Mouse (Mus musculus): Measurements from ENCODE around the gene Gtf2h3.
"Not testable (repeated sequence)": the region's sequence is repeated elsewhere in the genome, so short reads cannot be mapped to it uniquely, and the experiment has no call there.

The Gtf2h3 gene

DNA sequence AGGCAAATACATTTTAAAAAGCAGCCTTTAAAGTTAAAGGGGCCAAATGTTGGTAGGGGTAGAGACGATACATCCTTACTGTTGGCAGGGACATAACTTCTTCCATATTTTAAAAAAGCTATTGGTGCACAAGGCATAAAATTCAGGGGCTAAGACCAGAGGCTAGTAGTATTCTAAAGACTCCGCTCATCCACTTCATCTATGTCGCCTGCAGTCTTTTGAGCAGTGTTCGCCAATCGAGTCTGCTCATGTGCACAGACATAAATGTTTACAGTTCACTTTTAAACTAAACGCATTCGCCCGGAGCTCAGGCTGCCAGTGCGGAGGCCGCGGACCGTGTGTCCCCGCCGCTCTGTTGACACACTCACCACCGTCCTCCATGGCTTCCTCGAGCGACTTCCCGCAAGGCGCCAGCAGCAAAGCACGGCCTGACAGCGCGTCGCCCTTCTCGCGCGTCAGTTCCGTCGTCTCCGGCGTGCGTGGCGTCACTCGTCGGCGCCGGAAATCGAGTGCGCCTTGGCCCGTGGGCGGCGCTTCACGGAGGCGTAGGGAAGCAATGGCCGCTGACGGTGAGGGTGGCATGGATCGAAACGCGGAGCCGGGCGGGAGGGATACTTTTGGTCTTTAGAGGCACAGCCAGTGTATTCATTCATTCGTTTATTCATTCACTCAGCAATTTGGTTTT lies at the start of gene Gtf2h3, which contains the start of gene Eif2b1:
Gene Gtf2h3 (plus strand): TSS at position 508 of the 685 bp plus-strand sequence.
Gene Eif2b1 (minus strand): TSS at position 499 of the 685 bp plus-strand sequence.
- peak; percentile 91 to 98 for DNase-seq

DNA sequence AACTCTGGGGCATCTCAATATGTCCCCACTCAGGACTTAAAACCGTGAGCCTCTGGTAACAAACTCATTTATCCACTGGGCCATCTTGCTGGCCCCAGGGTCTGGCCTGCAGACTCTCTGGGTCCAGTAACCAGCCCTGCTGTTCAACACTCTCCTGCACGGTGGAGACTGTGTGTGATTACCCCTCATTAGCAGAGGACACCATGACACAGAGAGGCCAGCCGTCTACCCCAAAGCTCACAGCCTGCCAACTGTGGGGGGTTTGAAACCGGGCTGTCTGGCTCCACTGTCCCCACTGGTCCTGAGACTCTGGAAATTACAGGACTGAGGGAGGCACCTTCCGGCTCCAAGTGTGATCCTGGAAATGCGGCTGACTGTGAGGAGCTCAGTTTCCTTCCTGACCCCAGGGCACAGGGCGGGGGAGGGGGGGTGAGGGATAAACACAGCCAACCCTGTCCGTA lies 49.7 kb upstream of the Gtf2h3 start:
- DNase-seq, result no peak

DNA sequence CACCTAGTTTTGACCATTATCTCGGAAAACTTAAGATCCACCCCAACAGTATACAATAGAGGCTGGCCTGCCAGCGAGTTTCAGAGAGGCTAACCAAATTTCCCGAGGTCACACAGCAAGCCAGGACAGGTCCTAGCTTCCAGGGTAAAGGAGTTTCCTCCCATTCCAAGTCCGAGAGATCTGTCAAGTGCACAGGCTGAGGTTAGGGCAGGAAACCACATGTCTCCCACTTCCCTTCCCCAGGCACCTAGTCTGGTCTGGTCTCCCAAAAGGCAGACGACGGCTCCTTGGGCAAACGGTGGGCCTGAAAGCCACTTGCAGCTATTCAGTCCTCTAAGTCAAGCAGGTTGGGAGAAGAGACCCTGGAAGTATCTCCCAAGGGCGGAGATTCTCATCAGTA lies 49.2 kb upstream of the Gtf2h3 start:
- no peak for DNase-seq

DNA sequence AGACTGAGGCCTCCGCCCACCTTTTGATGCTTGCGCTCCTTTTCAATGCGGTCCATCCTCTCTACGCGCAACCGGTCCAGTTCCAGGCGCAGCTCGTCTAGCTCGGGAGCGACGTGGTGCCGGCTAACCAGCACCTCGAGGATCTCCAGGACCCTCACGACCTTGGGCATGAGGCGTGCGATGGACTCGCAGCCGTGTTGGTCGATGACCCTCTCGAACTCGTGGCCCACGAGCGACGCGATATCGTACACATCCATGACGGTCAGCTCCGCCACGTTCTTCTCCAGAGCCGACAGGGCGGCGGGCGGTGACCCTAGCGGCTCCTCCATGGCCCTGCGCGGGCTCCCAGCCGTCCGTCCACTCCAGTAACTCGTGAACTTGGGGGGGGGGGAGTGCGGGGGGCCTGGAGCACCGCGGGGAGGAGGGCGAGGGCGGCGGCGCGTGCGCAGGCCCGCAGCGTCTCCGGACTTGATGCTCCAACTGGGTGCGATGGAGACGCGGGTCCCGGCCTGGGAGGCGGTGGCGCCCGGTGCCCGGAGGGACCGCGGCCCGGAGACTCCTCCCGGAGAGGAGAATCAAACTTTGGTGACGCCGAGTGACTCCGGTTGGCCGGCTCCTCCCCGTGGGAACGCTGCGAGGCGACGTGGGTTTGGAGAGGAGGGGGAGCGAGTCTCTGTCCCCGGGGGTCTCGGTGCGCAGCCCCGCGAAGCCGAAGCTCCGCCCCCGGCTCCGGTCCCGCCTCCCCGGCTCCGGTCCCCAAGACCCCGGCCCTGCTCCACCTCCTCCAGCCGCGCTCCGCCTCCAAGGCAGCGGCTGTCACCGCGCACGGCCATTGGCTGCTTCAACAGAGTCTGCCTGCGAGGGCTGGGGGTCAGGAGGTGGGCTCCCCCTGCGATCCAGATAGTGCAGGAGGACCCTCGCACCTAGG lies 48.0 kb upstream of the Gtf2h3 start, which contains the start of gene Rilpl1:
Gene Rilpl1 (minus strand): TSS at position 737 of the 928 bp plus-strand sequence.
- peak; percentile 77 to 78 for DNase-seq

DNA sequence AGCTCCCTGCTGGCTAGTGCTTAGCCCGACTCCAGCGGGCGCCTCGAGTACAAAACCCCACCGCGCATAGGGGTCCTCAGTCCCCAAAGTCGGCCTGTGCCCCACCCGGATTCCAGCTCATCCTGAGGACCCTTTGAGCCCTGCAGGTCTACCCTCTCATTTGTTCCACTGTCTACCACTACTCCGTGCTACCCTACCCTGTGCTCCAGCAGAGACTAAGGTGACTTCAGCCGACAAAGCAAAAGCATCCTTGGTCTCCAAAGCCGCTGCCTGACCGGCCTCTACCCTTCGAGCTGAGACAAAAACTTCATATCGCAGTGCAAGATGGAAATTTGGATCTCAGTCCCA lies 47.4 kb upstream of the Gtf2h3 start:
- DNase-seq, result no peak

DNA sequence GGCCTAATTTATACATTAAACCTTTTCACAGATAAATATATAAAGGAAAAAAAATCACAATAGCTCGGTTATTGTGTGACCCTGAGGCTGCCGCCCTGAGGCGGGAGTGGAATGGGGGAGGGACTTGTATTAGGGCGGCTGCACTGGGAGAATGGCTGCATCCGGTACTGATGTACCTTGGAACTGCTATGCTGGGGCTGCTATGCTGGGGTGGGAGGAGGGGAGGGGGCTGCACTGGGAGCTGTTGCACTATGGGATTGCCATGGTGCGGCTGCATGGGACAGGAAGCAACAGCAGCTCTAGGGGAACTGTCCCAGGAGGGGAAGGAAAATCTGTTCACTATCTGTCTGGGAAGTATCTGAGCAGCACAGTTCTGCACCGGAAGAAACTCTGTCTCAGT lies 46.5 kb upstream of the Gtf2h3 start:
- DNase-seq, result no peak

DNA sequence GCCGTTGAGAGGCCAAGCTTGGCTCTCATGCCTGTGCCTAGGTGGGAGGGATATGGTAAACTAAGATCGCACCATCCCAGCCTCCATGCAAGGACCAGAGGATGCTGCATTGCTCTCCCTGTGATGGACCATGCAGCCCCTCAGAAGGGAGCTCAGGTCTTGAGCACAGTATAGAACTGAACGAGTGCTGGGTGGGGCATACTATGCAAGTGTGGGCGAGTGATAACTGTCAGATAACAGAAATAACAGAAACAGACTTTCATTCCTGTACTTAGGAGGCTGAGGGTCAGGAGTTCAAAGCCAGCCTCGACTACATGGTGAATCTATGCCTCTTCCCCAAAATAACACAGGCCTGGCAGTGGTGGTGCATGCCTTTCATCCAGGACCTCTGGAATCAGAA lies 43.9 kb upstream of the Gtf2h3 start:
- DNase-seq, result no peak

DNA sequence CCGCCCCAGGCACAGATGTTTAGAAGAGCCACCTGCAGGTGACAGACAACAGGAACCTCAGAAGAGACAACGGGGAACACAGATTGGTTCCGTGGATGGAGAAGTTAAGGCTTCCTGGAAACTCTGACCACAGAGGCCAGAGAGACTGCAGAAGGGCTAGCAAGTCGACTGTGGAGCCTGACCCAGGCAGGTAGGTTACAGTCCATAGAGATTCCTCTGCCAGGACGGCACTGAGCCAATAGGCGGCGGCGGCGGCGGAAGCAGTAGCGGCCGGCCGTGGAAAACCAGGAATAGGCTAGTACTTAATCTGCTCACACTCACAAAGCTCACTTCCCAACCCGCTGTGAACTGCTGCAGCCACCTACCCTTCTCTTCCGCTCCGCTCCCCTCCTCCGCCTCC lies 42.2 kb upstream of the Gtf2h3 start:
- peak; percentile 40 to 43 for DNase-seq

DNA sequence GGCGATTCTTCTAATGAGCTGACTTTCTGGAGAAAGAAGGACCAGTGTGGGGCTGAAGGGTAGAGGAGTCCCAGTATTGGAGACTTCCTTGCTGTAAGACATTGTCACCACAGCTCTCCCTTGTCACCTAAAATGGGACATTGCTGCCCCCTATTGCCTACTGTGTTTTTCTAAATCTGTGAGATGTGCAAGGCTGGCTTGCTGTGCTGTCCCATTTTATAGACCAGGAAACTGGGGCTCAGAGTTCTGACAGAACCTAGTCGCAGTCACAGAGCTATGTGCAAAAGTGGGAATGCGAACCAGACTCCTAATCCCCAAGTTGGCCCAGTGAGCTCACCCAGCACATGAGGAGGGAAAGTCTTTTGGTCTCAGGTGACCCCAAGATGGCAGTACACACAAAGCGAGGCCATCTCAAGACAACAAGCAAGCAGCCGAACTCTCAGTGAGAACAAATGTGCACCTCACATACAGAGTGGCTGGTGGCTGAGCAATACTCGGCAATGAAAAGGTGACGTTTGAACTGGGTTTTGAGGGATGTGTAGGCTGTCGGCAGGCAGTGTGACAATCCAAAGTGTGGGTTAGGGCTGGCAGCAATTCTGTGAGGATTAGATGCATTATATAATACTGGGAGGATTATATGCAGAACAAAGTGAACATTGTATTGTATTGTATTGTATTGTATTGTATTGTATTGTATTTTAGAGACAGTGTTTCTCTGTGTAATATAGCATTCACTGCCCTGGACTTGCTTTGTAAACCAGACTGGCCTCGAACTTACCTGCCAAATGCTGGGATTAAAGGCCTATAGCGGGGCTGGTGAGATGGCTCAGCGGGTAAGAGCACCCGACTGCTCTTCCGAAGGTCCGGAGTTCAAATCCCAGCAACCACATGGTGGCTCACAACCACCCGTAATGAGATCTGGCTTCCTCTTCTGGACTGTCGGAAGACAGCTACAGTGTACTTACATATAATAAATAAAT lies 39.8 kb upstream of the Gtf2h3 start:
- peak; percentile 58 to 64 for DNase-seq

DNA sequence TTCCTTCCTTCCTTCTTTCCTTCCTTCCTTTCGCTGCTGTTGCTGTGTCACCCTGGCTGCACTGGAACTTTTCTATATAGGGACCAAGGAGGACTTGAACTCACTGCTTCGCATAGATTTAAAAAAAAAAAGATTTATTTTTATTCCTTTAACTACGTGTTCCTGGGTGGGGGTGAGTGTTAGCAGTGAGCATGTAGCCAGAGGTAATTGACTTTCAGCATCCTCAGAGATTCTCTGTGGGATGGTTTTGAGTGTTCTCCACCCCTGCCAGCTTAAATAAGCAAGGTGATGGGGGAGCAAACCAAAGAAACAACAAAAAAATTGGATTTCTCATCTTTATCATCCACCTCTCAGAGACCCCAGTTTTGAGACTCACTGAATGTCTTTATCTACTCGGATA lies 39.0 kb upstream of the Gtf2h3 start:
- no peak for DNase-seq

DNA sequence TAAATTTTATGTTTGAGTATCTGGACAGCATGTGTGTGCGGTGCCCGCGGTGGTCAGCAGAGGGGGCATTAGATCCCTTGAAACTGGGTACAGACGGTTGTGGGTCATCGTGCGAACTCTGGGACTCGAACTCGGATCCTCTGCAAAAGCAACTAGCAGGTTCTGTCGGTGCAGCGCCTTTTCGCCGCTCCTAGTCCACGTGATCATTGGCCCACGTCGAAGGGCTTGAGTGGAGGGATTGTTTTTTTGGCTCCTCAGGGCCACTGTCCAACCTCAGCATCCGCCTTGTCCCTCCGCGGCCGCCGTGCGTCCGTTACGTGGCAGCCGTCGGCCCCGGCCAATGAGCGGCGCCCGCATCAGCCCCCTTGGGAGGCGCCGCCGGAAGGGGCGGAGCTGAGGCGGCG lies 38.6 kb upstream of the Gtf2h3 start, which contains the start of gene Tmed2:
Gene Tmed2 (plus strand): TSS at position 313 of the 404 bp plus-strand sequence.
- peak; percentile 94 to 98 for DNase-seq

DNA sequence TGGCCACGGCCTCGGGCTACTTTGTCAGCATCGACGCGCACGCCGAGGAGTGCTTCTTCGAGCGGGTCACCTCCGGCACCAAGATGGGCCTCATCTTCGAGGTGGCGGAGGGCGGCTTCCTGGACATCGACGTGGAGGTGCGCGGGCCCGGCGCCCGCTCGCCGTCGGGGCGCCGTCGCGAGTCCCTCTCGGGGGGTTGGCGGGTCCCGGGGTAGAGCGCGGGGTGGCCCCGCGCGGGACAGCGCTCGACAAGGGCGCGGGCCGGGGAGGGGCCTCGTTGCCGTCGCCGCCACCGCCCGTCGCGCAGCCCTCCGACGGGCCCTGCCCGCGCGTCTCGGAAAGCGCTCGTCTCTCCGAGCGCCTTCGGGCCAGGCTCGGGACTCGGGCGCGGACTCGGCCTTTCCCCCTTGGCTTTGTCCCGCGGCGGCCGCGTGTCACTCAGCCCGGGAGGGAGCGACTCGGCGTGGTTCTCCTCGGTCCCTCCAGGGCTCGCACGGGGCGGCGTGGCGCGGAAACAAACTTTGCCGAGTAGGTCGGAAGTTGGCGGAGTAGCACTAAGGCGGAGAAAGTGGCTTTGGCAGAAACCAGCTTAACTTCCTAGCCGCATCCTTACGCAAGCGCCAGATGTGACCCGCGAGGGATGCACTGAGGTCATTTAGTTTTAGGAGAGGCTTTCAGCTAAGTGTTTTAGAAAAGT lies 37.9 kb upstream of the Gtf2h3 start:
- DNase-seq, result peak; percentile 42 to 54

DNA sequence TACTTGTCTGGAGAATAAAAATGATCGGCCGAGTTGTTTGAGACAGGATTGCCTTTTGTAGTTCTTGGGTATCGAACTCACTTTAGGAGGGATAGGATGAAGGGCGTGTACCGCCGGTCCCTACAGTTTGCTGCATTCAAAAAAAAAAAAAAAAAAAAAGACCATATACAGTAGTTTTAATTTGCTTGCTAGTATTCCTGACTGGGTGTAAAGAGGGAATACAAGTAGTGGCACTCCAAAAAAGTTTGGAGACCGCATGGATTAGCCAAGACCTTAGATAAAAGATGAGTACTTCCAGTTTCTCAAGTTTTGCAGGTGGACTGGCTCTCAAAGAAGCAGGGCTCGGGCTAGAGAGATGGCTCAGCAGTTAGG lies 37.4 kb upstream of the Gtf2h3 start:
- DNase-seq, result no peak

DNA sequence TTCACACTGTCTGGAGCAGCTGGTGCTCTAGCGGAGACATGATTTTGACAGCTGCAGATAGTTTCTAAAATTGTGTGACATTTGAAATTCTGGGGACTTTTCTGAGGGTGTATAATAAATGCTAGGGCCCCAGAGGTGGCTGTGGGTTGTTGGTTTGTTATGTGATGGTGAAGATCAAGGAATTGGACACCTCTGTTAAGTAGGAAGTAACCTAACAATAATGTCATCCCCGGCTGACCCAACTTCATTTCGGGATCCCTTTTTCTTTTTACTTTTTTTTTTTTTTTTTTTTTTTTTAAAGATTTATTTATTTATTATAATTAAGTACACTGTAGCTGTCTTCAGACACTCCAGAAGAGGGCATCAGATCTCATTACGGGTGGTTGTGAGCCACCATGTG lies 28.2 kb upstream of the Gtf2h3 start:
- not testable (repeated sequence) for DNase-seq

DNA sequence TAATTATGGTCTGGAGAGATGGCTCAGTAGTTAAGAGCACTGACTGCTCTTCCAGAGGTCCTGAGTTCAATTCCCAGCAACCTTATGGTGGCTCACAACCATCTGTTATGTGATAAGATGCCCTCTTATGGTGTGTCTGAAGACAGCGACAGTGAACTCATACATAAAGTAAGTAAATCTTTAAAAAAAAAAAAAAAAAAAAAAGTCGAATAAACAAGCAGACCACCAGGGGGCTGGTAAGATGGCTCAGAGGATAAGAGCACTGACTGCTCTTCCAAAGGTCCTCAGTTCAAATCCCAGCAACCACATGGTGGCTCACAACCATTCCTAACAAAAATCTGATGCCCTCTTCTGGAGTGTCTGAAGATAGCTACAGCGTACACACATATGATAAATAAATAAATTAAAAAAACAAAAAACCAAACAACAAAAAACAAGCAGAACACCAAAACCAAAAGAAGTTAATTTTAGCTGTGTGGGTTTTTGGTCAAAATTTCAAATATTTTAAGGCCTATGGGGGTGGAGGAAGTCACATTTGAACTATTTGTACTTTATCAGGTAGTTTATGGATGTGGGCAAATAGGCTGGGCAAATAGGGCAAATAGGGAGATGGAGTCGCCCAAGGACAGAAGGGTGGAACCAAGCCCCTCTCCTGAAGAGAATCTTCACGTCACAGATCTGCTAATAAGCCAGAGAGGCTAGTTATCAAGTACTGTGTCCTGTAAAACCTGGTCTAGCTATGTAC lies 27.4 kb upstream of the Gtf2h3 start:
- not testable (repeated sequence) for DNase-seq

DNA sequence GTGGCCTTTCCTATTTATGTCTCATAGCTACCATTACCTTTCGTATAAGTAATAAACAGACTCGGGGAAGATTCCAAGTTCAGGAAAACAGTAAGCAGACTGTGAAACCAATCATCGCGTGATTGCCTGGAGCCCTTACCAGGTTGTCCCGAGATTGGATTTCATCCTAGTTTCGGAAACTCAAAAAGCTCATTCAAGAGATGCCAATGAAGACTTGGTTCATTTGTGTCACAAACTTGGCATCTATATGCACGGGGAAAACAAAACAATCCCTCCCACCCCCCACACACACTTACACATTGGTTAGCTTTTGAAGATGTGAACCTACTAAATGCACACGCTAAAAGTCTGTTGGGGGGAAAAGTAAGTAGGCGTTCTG lies 26.9 kb upstream of the Gtf2h3 start:
- DNase-seq, result no peak

DNA sequence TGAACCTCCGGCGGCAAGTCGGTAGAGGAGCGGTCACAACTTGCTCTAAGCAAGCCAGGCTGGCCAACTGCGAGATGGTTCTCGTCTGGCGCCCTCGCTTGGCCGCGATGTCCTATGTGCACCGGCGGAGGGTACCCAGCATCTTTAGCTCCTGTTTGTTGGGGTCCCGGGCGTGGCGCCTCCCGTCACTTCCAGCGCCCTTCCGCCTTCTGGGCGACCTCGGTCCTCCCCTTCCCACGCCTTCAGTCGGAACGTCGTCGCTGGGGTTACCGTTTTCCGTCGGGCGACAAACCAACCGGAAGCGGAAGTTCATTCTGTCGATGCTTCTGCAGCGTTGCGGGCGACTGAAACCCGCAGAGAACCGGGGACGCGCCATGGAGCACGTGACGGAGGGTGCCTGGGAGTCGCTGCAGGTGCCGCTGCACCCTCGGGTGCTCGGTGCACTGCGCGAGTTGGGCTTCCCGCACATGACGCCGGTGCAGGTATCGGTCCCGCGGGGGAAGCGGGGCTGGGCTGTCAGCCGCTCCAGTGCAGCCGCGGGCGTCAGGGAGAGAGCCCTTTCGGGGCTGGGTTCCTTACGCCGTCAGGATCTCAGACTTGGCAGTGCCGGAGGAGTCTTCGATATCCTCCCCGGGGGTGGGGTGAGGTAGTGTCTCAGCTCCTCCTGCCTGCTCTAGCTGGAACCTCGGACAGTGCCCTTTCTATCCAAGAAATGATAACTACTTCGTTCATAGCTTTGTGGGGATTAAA lies 26.2 kb upstream of the Gtf2h3 start, which contains the start of gene Ddx55:
Gene Ddx55 (plus strand): TSS at position 307 of the 750 bp plus-strand sequence.
- DNase-seq, result peak; percentile 86 to 89

DNA sequence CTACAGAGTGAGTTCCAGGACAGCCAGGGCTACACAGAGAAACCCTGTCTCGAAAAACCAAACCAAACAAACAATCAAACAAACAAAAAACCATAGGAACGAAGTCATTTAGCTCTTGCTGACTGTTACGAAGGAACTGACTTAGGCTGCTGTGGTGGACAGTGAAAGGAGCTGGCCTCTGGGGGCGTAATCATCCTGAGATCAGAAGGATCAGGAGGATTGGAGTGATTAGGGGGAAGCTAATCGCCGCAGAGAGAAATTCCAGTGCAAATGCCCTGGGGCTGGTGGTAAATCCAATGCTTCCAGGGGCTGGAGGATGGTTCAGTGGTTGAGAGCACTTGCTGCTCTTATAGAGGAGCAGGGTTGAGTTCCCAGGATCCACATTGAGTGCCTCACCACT lies 25.3 kb upstream of the Gtf2h3 start:
- no peak for DNase-seq

DNA sequence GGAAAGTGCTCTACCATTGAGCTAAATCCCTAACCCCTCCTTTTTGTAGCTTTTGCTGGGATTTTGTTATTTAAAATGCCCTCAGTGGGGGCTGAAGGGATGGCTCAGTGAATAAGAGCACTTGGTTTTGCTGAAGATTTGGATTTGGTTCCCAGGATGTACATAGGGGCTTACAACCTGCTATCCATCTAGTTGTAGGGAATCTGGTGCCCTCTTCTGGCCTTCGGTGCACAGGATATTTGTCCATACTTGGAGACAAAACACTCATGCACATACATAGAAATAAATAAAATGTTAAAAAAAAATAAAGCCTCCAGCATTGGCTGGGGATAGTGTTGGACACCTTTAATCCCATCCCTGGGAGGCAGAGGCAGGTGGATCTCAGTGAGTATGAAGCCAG lies 23.8 kb upstream of the Gtf2h3 start:
- DNase-seq, result no peak

DNA sequence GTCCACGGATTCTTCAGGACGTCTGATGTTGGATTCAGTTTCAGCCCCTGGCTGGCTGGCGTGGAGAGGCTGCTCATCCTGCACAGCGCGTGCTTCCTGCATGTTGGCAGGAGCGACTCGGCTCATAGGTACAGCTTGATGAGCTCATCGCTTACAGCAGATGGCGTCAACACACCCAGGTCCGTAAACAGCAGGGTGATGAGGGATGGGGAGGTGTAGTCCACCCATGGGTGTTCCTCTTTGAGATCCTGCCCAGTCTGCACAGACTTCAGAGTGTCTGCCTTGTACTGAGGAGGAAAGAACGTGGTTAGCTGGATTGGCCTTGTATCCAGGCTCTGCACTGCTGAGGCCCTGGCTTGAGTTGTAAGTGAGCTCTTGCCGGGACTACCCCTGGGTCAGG lies 7.9 kb upstream of the Gtf2h3 start:
- DNase-seq, result peak; percentile 74 to 84

All from cerebellum, adult 18-20 months (tissue).